Mouse (Mus musculus) 3134 (cell line): Measurements from ENCODE around the gene Sema4b.
A peak's percentile ranks its signal among the peaks of the same experiment; 100 is the strongest.

Experiments
- DNase-seq: peaks from one replicate; pipeline ENCODE4 v3.0.0-alpha.2; 2011; ENCODE audit warnings: low spot score; ENCODE audit not compliant: insufficient read length; ENCODE audit errors: extremely low read depth

Gene Sema4b

GRCm38 (mm10) chr7:80210982-80211381 lies 24.3 kb downstream of the Sema4b start:
- no peak for DNase-seq

DNA sequence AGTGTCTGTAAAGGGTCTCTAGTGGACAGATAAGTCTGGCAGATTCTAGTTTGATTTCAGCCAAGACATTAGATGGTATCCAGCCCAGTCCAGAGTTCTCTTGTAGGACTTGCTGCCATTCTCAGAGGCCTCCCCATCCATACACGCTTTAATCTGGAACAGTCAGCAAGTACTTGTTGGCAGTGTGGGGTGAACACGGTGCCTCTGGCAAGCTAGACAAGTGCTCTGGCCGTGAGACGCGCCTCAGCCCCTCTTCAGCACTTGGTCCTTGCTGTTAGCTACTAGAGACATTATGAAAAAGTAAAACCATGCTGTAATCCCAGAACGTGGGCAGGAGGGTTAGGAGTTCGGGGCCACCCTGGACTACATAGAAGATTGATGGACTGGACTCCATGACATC lies 27.0 kb downstream of the Sema4b start:
- no peak for DNase-seq

DNA sequence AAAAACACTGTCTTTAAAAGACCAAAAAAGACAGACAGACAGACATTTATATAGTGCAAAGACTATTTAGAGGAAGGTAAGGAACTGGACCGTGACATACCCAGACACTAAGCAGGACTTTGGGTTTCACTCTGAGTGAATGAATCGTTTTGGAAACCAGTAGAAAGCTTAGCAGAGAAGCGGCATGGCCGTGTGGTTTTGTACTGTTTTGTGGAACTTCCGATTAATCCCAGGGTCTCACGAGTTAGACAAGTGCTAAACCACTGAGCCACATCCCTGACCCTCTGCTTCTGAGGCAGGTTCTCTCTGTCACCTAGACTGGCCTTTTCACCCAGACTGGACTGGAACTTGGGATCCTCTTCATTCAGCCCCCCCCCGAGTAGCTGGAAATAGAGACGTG lies 27.8 kb downstream of the Sema4b start:
- no peak for DNase-seq

- DNase-seq: peak; percentile 38
Observed at GRCm38 (mm10) chr7:80215398-80215797, 28.8 kb downstream of the Sema4b start.

DNA sequence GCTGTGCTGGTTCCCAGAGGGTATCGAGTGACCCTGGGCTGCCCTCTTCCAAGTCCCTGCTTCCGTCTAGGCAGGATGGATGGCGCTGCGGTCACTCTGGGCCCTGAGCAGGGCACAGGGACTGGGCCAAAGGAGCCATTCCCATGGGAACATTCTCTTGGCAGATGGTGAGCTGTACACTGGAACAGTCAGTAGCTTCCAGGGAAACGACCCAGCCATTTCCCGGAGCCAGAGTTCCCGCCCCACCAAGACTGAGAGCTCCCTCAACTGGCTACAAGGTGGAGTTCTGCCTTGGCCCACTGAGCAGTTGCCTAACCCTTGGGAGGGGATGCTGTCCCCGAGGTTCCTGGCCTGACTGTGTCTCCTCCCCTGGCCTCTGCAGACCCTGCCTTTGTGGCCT lies 29.9 kb downstream of the Sema4b start:
- peak; percentile 57 for DNase-seq

- no peak for DNase-seq
Observed at GRCm38 (mm10) chr7:80218666-80219065, 32.0 kb downstream of the Sema4b start.

GRCm38 (mm10) chr7:80220237-80220797 lies 33.7 kb downstream of the Sema4b start:
- no peak for DNase-seq

- DNase-seq: no peak
Observed at GRCm38 (mm10) chr7:80221179-80221750, 34.6 kb downstream of the Sema4b start.

- peak; percentile 34 for DNase-seq
Observed at GRCm38 (mm10) chr7:80227065-80227464, 40.4 kb downstream of the Sema4b start.

DNA sequence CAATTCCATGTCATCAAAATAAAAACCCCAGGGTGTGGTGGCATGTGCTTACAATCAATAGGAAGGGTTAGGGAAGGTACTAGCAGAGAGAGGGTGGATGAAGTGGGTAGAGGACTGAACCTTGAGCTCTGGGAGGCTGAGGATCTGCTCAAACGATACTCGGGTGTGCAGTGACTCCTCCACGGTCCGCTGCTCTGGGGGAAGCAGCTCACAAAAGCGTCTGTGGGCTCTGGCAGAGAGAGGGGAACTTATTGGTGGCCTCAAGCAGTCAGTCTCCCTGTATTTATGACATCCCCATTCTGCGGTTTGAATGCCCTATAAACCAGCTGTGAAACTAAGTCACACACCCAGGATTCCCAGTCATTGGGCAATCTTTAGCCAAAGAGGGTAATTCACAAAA lies 43.6 kb downstream of the Sema4b start:
- no peak for DNase-seq

- DNase-seq: no peak
Observed at GRCm38 (mm10) chr7:80231971-80232488, 45.4 kb downstream of the Sema4b start.

GRCm38 (mm10) chr7:80232489-80233029 lies 45.9 kb downstream of the Sema4b start, which contains the start of the genes Cib1 and Gdpgp1:
Gene Cib1, minus strand, starts transcription at chr7:80232813.
Gene Gdpgp1, plus strand, starts transcription at chr7:80232865.
- peak; percentile 97 for DNase-seq

- no peak for DNase-seq
Observed at GRCm38 (mm10) chr7:80233799-80234198, 47.2 kb downstream of the Sema4b start.

- DNase-seq: no peak
Observed at GRCm38 (mm10) chr7:80238542-80238941, 51.9 kb downstream of the Sema4b start.

DNA sequence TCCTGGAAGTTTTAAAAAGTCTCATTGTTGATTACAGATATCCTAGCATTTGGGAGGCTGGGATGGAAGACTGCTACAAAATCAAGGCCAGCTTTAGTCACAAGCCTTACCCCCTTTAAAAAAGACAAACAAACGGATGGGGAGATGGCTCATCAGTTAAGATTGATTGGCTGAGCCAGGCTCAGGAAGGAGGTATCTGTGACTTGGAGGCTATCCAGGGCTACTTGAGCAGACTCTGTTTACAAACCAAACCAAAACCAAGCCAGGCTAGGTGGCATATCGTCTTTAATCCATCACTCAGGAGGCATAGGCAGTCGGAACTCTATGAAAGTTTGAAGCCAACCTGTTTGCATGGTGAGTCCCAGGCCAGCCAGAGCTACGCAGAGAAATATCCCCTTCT lies 55.0 kb downstream of the Sema4b start:
- DNase-seq: no peak

DNA sequence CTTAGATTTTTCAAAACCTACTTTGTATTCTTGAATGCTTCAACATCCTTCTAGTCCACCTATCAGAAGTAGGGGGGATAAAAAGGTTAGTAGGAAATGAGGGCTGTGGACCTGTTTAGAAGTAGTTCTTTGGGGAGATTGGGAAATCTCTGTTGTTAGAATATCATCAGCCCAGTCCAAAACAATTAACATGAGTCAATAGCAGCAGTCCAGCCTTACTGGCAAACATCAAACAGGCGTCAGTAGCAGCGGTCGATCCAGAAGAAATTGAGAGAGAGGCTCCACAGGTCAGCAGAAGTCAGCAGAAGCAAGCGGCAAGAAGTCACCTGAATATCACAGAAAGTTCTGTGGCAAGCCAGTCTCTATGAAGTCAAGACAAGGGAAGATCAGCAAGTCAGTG lies 58.2 kb downstream of the Sema4b start:
- no peak for DNase-seq

DNA sequence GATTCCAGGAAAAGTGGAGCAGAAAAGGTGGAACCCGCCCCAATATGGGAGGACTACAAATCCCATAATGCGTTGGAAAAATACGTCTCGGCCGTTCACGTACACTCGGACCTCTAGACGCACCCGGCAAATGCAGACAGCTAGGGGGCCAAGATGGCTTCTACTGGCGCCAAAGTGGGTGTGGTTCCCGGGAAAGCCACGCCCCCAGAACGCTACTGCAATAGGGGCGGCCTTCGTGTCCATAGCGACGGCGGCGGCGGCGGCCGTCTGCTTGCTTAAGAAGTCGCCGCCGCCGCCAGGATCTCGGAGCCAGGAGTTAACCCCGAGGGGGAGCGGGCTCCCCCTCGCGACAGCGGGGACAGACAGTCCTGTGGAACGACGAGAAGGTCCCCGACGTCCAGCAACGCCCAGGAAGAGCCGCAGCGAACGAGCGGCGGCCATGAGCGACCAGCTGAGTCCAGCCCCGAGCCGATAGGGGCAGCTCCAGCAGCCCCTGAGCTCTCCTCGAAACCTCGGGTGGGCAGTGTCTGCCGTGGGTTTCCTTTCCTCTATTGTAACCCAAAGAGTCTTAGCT lies 59.6 kb downstream of the Sema4b start, which contains the start of gene Ttll13:
Gene Ttll13, plus strand, starts transcription at position 229 of the 574 bp plus-strand sequence.
- peak; percentile 98 for DNase-seq

DNA sequence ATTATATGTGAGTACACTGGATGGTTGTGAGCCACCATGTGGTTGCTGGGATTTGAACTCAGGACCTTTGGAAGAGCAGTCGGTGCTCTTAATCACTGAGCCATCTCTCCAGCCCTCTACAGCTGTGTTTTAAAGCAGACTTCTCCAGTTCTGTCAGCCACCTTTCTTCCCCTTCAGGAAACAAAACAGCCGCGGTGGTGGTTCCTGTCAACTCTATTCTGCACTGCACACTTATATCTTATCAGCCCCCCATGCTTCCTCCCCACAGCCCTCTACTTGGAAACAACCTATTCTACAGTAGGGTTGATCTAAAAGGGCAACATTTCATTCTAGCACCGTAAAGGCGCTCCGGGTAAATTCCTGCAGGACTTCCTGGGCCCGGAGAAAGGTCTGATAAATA lies 60.2 kb downstream of the Sema4b start:
- no peak for DNase-seq

- DNase-seq: no peak
Observed at GRCm38 (mm10) chr7:80252437-80252836, 65.8 kb downstream of the Sema4b start.

DNA sequence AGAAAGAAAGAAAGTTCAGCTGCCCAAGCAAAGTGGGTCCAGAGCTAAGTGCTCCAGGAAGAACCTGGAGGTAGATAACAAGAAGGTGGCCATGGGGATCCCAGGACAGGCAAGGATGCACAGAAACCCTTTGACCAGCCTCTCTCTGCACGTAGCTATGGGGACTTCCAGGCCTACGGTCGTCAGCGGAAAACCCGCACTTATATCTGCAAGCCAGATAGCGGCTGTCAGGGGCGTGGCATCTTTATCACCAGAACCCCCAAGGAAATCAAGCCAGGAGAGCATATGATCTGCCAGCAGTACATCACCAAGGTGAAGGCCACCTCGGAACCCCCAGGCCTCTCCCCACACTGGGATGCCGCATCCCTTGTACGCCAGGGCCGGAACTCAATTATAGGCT lies 66.2 kb downstream of the Sema4b start:
- DNase-seq: no peak

- no peak for DNase-seq
Observed at GRCm38 (mm10) chr7:80255981-80256380, 69.3 kb downstream of the Sema4b start.

GRCm38 (mm10) chr7:80257706-80258105 lies 71.1 kb downstream of the Sema4b start:
- no peak for DNase-seq
